Mouse (Mus musculus) heart, adult 2 months (tissue): ENCODE results near the gene Tacr2. TPM values are rescaled to one million over a fixed set of nuclear protein-coding genes. Genes with fewer than 3 reads are reported as not detected.
A peak's percentile ranks its signal among the peaks of the same experiment; 100 is the strongest.

ENCODE experiments used
- DNase-seq, 2 experiments: peaks; one replicate each; pipeline ENCODE4 v3.0.0; 2021
- H3K27ac ChIP-seq: fragments of 200-600 bp; 2 replicates; pipeline ENCODE4 v1.8.1; 2022
- H3K27me3 ChIP-seq: fragments of 200-500 bp; 2 replicates; pipeline ENCODE4 v1.6.1; 2012; ENCODE audit warnings: mild to moderate bottlenecking, low read length, inconsistent platforms, mixed read lengths; ENCODE audit not compliant: control insufficient read depth, insufficient read depth
- H3K36me3 ChIP-seq: fragments of 200-500 bp; 2 replicates; pipeline ENCODE4 v1.6.1; 2012; ENCODE audit warnings: low read length, inconsistent platforms; ENCODE audit not compliant: control insufficient read depth, insufficient read depth
- H3K4me1 ChIP-seq: fragments of 200-500 bp; 2 replicates; pipeline ENCODE4 v1.6.1; 2011; ENCODE audit warnings: low read length; ENCODE audit not compliant: control insufficient read depth, insufficient read depth
- H3K4me3 ChIP-seq: fragments of 200-600 bp; 2 replicates; pipeline ENCODE4 v1.8.1; 2022
- H3K79me2 ChIP-seq: fragments of 200-500 bp; replicated peaks from 2 replicates; pipeline ENCODE4 v1.6.1; 2012; ENCODE audit warnings: mild to moderate bottlenecking, inconsistent platforms, low read length, moderate library complexity, mixed read lengths; ENCODE audit not compliant: control insufficient read depth, insufficient read depth
- H3K9ac ChIP-seq: fragments of 200-500 bp; 2 replicates; pipeline ENCODE4 v1.6.1; 2012; ENCODE audit warnings: low read depth, mild to moderate bottlenecking, control low read depth, inconsistent platforms, low read length, mixed read lengths
- CTCF ChIP-seq: fragments of 200-600 bp; IDR thresholded peaks from 2 replicates; pipeline ENCODE4 v1.8.1; 2022; ENCODE audit warnings: antibody characterized with exemption, mild to moderate bottlenecking, moderate library complexity
- EP300 ChIP-seq: fragments of 200-500 bp; IDR thresholded peaks from 2 replicates; pipeline ENCODE4 v1.6.1; 2011; ENCODE audit warnings: low read depth, low read length, control low read depth; ENCODE audit not compliant: insufficient read depth
- POLR2A ChIP-seq: fragments of 200-500 bp; IDR thresholded peaks from 2 replicates; pipeline ENCODE4 v1.6.1; 2011; ENCODE audit warnings: mild to moderate bottlenecking, low read depth, low read length, control low read depth; ENCODE audit not compliant: insufficient read depth
- WGBS: fragments of 180-500 bp; shearing (Covaris S2); methylation state at CpG from one replicate; pipeline ENCODE4 v1.1.7; 2018; 5-methylcytosine and 5-hydroxymethylcytosine counted together
- intact Hi-C: fragments of 180-260 bp; cut with DNase I; formaldehyde crosslinking; loops from one replicate; pipeline ENCODE4 v1.15.1; 2025
- polyA plus RNA-seq: library from polyadenylated mRNA; depleted of rRNA; stranded (reverse); fragments of >200 nt; gene quantifications from 2 replicates; pipeline ENCODE4 v1.2.3, GENCODE M21; 2012; rRNA removed
- total RNA-seq, 2 experiments: library from RNA; stranded (reverse); gene quantifications; 2 replicates each; pipeline ENCODE4 v1.2.3; 2021

Gene Tacr2
- total and polyA plus RNA-seq, 3 experiments = not detected

- peaks cover 6% of the 10 kb centered on the region; the same call in 1 of the 2 replicates for H3K36me3 ChIP-seq
- intact Hi-C loops = no loop called here
- no peak overlapping the region for H3K9ac ChIP-seq
- no peak overlapping the region for H3K4me3 ChIP-seq
- DNase-seq = no peak
- H3K27me3 ChIP-seq = no peaks in the 10 kb centered on the region
- no peaks in the 10 kb centered on the region for H3K79me2 ChIP-seq
- H3K27ac ChIP-seq = no peak overlapping the region; the same call in 1 of the 2 replicates
- no peak for TF ChIP-seq CTCF
- TF ChIP-seq POLR2A = no peak
- TF ChIP-seq EP300 = no peak
- peaks cover 7% of the 10 kb centered on the region for H3K4me1 ChIP-seq
- 67% methylated on average over 10 of the region's 10 CpGs for WGBS
Observed at GRCm38 (mm10) chr10:62310259-62311039, 58.2 kb downstream of the Tacr2 start.

- peaks cover 7% of the 10 kb centered on the region for H3K4me1 ChIP-seq
- intact Hi-C loops = no loop called here
- H3K27me3 ChIP-seq = no peaks in the 10 kb centered on the region
- H3K27ac ChIP-seq = peak overlapping the region; percentile 40
- no peak overlapping the region for H3K9ac ChIP-seq
- no peak for TF ChIP-seq EP300
- no peak for TF ChIP-seq POLR2A
- TF ChIP-seq CTCF = no peak
- no peaks in the 10 kb centered on the region for H3K79me2 ChIP-seq
- no peak overlapping the region for H3K4me3 ChIP-seq
- DNase-seq = peak; percentile 69 to 79
- H3K36me3 ChIP-seq = peaks cover 6% of the 10 kb centered on the region; the same call in 1 of the 2 replicates
- WGBS = 31% methylated on average over 6 of the region's 6 CpGs
Observed at GRCm38 (mm10) chr10:62311464-62311863, 59.2 kb downstream of the Tacr2 start.

DNA sequence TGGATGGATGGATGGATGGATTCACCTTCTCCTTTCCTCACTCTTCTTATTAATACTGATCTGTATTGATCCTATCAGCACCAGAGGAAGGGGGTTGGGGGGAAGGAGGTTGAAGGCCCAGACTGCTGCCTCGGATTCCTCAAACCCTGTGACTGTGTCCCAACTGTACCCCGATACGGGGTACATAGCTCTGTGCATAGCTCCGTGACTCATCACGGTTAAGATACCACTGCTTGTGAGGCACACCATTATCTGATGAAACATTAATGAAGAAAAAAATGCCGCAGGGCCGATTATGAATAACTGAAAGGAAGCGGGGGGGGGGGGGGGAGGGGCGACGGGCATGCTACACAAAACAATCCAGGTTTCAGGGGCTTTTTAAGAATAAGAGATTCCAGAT lies 60.9 kb downstream of the Tacr2 start:
- Histone ChIP-seq H3K27me3 (no peaks in the 10 kb centered on the region), H3K4me1 (peaks cover 7% of the 10 kb centered on the region), H3K36me3 (peaks cover 6% of the 10 kb centered on the region; the same call in 1 of the 2 replicates), H3K27ac (no peak overlapping the region), H3K9ac (no peak overlapping the region), H3K4me3 (no peak overlapping the region), H3K79me2 (no peaks in the 10 kb centered on the region)
- WGBS = 75% methylated on average over 10 of the region's 10 CpGs
- intact Hi-C loops = no loop called here
- no peak for DNase-seq
- TF ChIP-seq CTCF (no peak), EP300 (no peak), POLR2A (no peak)

- Histone ChIP-seq H3K9ac (no peak overlapping the region), H3K27me3 (no peaks in the 10 kb centered on the region), H3K79me2 (no peaks in the 10 kb centered on the region), H3K4me3 (peak overlapping the region; percentile 16; the same call in 1 of the 2 replicates), H3K4me1 (peaks cover 7% of the 10 kb centered on the region), H3K27ac (peak overlapping the region; percentile 84), H3K36me3 (peaks cover 6% of the 10 kb centered on the region; the same call in 1 of the 2 replicates)
- peak; percentile 63 to 70 for DNase-seq
- intact Hi-C loops = no loop called here
- WGBS = 38% methylated on average over 15 of the region's 15 CpGs
- TF ChIP-seq POLR2A = no peak
- peak; percentile 24; the same call in 1 of the 2 replicates for TF ChIP-seq CTCF
- TF ChIP-seq EP300 = peak; percentile 57; the same call in 1 of the 2 replicates
Observed at GRCm38 (mm10) chr10:62313885-62314424, 61.7 kb downstream of the Tacr2 start.

Other genes starting within 250 kb of the Tacr2 start
- gene Neurog3, start 119.3 kb upstream of the Tacr2 start, total RNA-seq = not detected
- gene Neurog3, start 119.3 kb upstream of the Tacr2 start, polyA plus RNA-seq = not detected in 2 replicates
- gene Fam241b, start 108.5 kb upstream of the Tacr2 start, total RNA-seq = 1 to 10 TPM; 3.0 to 3.2 TPM
- 2.5 and 3.3 TPM in 2 replicates for gene Fam241b, start 108.5 kb upstream of the Tacr2 start, polyA plus RNA-seq
- 1 to 10 TPM; 6.1 to 8.1 TPM for gene Tspan15, start 21.2 kb upstream of the Tacr2 start, total RNA-seq
- 17.7 and 19.1 TPM in 2 replicates for gene Tspan15, start 21.2 kb upstream of the Tacr2 start, polyA plus RNA-seq
- 100 to 1,000 TPM; 120 TPM for gene Hk1, start 127.5 kb downstream of the Tacr2 start, total RNA-seq
- 71.0 and 81.9 TPM in 2 replicates for gene Hk1, start 127.5 kb downstream of the Tacr2 start, polyA plus RNA-seq
- gene Hkdc1, start 170.1 kb downstream of the Tacr2 start, total RNA-seq = not detected
- not detected in 2 replicates for gene Hkdc1, start 170.1 kb downstream of the Tacr2 start, polyA plus RNA-seq
- under 1 TPM; 0.18 to 0.36 TPM for gene 4930507D05Rik, start 197.1 kb downstream of the Tacr2 start, total RNA-seq
- gene 4930507D05Rik, start 197.1 kb downstream of the Tacr2 start, polyA plus RNA-seq = 0.12 and 0.38 TPM in 2 replicates
- gene Supv3l1, start 197.3 kb downstream of the Tacr2 start, total RNA-seq = 10 to 100 TPM; 36.0 to 36.7 TPM
- gene Supv3l1, start 197.3 kb downstream of the Tacr2 start, polyA plus RNA-seq = 25.4 and 42.7 TPM in 2 replicates
- 10 to 100 TPM; 45.6 to 46.8 TPM for gene Vps26a, start 234.4 kb downstream of the Tacr2 start, total RNA-seq
- gene Vps26a, start 234.4 kb downstream of the Tacr2 start, polyA plus RNA-seq = 21.2 and 36.0 TPM in 2 replicates